Mouse (Mus musculus) embryonic fibroblast, embryonic 13.5 days (primary cell): Measurements from ENCODE around the gene Ufsp2.

Experiments
- CTCF ChIP-seq: IDR thresholded peaks from 2 replicates; pipeline ENCODE4 v1.5.1; 2011; ENCODE audit warnings: mild to moderate bottlenecking, control low read depth, low read length, moderate library complexity, borderline replicate concordance; ENCODE audit not compliant: insufficient read depth
- POLR2A ChIP-seq: IDR thresholded peaks from 2 replicates; pipeline ENCODE4 v1.6.1; 2011; ENCODE audit warnings: low read depth, mild to moderate bottlenecking, control low read depth, low read length, moderate library complexity

- TF ChIP-seq CTCF: no peak
- no peak for TF ChIP-seq POLR2A
Measured at GRCm38 (mm10) chr8:45936986-45937385, 38.3 kb upstream of the Ufsp2 start.
